Mouse (Mus musculus) thymus, postnatal 25 days (tissue): ENCODE measurements around the gene Gpr141.
"Not testable (repeated sequence)": the region's sequence is repeated elsewhere in the genome, so short reads cannot be mapped to it uniquely, and the experiment has no call there.

Experiments
- DNase-seq: peaks from one replicate; pipeline ENCODE4 v3.0.0; 2022

Gpr141 gene

GRCm38 (mm10) chr13:19824071-19824470, at the start of gene Gpr141:
Gene Gpr141, minus strand, starts transcription at chr13:19824257.
- DNase-seq = no peak

GRCm38 (mm10) chr13:19864241-19864640, 40.2 kb upstream of the Gpr141 start:
- DNase-seq = no peak

GRCm38 (mm10) chr13:19854629-19855333, 30.7 kb upstream of the Gpr141 start:
- no peak for DNase-seq

GRCm38 (mm10) chr13:19854049-19854448, 30.0 kb upstream of the Gpr141 start:
- no peak for DNase-seq

GRCm38 (mm10) chr13:19843448-19843847, 19.4 kb upstream of the Gpr141 start:
- DNase-seq = no peak

- no peak for DNase-seq
Measured at GRCm38 (mm10) chr13:19842707-19843106, 18.6 kb upstream of the Gpr141 start.

- no peak for DNase-seq
Measured at GRCm38 (mm10) chr13:19841615-19842014, 17.6 kb upstream of the Gpr141 start.

GRCm38 (mm10) chr13:19840206-19840605, 16.1 kb upstream of the Gpr141 start:
- DNase-seq = no peak

- DNase-seq = no peak
Measured at GRCm38 (mm10) chr13:19830560-19830959, 6.5 kb upstream of the Gpr141 start.

- DNase-seq = no peak
Measured at GRCm38 (mm10) chr13:19828095-19828494, 4.0 kb upstream of the Gpr141 start.

- no peak for DNase-seq
Measured at GRCm38 (mm10) chr13:19821639-19822038, 2.4 kb downstream of the Gpr141 start.

GRCm38 (mm10) chr13:19819926-19820325, 4.1 kb downstream of the Gpr141 start:
- no peak for DNase-seq

- no peak for DNase-seq
Measured at GRCm38 (mm10) chr13:19819243-19819642, 4.8 kb downstream of the Gpr141 start.

GRCm38 (mm10) chr13:19794942-19795341, 29.1 kb downstream of the Gpr141 start:
- no peak for DNase-seq

- DNase-seq = no peak
Measured at GRCm38 (mm10) chr13:19794486-19794885, 29.6 kb downstream of the Gpr141 start.

GRCm38 (mm10) chr13:19793761-19794160, 30.3 kb downstream of the Gpr141 start:
- no peak for DNase-seq

GRCm38 (mm10) chr13:19787946-19788345, 36.1 kb downstream of the Gpr141 start:
- DNase-seq = not testable (repeated sequence)

GRCm38 (mm10) chr13:19770163-19770562, 53.9 kb downstream of the Gpr141 start:
- no peak for DNase-seq

GRCm38 (mm10) chr13:19767202-19767601, 56.9 kb downstream of the Gpr141 start:
- DNase-seq = no peak

- DNase-seq = no peak
Measured at GRCm38 (mm10) chr13:19764276-19764675, 59.8 kb downstream of the Gpr141 start.

- DNase-seq = no peak
Measured at GRCm38 (mm10) chr13:19763211-19763610, 60.8 kb downstream of the Gpr141 start.

- no peak for DNase-seq
Measured at GRCm38 (mm10) chr13:19745741-19746140, 78.3 kb downstream of the Gpr141 start.

GRCm38 (mm10) chr13:19744536-19744935, 79.5 kb downstream of the Gpr141 start:
- no peak for DNase-seq

GRCm38 (mm10) chr13:19734597-19734996, 89.5 kb downstream of the Gpr141 start:
- no peak for DNase-seq

GRCm38 (mm10) chr13:19730826-19731225, 93.2 kb downstream of the Gpr141 start:
- no peak for DNase-seq
